Mouse (Mus musculus) intestine, embryonic 15.5 days (tissue): ENCODE results near the gene Eps8l3. TPM values are rescaled to one million over a fixed set of nuclear protein-coding genes. Genes with fewer than 3 reads are reported as not detected.
"Not testable (repeated sequence)": the region's sequence is repeated elsewhere in the genome, so short reads cannot be mapped to it uniquely, and the experiment has no call there.

Experiments
- ATAC-seq: fragments of 200-750 bp; cut with Nextera tagmentation; 2 replicates; pipeline ENCODE4 v1.8.0; 2017; ENCODE audit warnings: moderate TSS enrichment, moderate library complexity
- H3K27ac ChIP-seq: fragments of 300-500 bp; sonication (generic); 2 replicates; pipeline ENCODE4 v1.5.1; 2015; ENCODE audit warnings: mild to moderate bottlenecking, inconsistent platforms
- H3K27me3 ChIP-seq: fragments of 300-500 bp; sonication (generic); replicated peaks from 2 replicates; pipeline ENCODE4 v1.6.1; 2015; ENCODE audit warnings: inconsistent platforms
- H3K36me3 ChIP-seq: fragments of 300-500 bp; sonication (generic); 2 replicates; pipeline ENCODE4 v1.6.1; 2015; ENCODE audit warnings: inconsistent platforms
- H3K4me1 ChIP-seq: fragments of 300-500 bp; sonication (generic); replicated peaks from 2 replicates; pipeline ENCODE4 v1.6.1; 2015; ENCODE audit warnings: inconsistent platforms
- H3K4me2 ChIP-seq: fragments of 300-500 bp; sonication (generic); replicated peaks from 2 replicates; pipeline ENCODE4 v1.6.1; 2015; ENCODE audit warnings: mild to moderate bottlenecking, inconsistent platforms
- H3K4me3 ChIP-seq: fragments of 300-500 bp; sonication (generic); replicated peaks from 2 replicates; pipeline ENCODE4 v1.5.1; 2015; ENCODE audit warnings: inconsistent platforms
- H3K9ac ChIP-seq: fragments of 300-500 bp; sonication (generic); 2 replicates; pipeline ENCODE4 v1.6.1; 2015; ENCODE audit warnings: inconsistent platforms
- H3K9me3 ChIP-seq: fragments of 300-500 bp; sonication (generic); 2 replicates; pipeline ENCODE4 v1.6.1; 2016; ENCODE audit warnings: inconsistent platforms
- WGBS: fragments of 180-500 bp; shearing (Covaris S2); methylation state at CpG from one replicate; pipeline ENCODE4 v1.1.7; 2015; 5-methylcytosine and 5-hydroxymethylcytosine counted together
- polyA plus RNA-seq: library from polyadenylated mRNA; unstranded; fragments of >200 nt; fragmentation: Nextera tagmentation; extraction: Ambion mirVana; gene quantifications from 2 replicates; pipeline ENCODE4 v1.2.1, GENCODE M21; 2015

Gene Eps8l3
- polyA plus RNA-seq, 1 experiment from 2014 or later = 164 TPM

- H3K9ac ChIP-seq = no peak overlapping the region
- H3K4me1 ChIP-seq = peaks cover 5% of the 10 kb centered on the region; the same call in 1 of the 2 replicates
- peak; percentile 32; the same call in 1 of the 2 replicates for ATAC-seq
- 38% methylated on average over 6 of the region's 6 CpGs for WGBS
- no peaks in the 10 kb centered on the region for H3K27me3 ChIP-seq
- no peak overlapping the region for H3K27ac ChIP-seq
- no peak overlapping the region for H3K4me2 ChIP-seq
- no peaks in the 10 kb centered on the region for H3K36me3 ChIP-seq
- no peak overlapping the region for H3K4me3 ChIP-seq
- no peaks in the 10 kb centered on the region for H3K9me3 ChIP-seq
These were observed 19.4 kb upstream of the Eps8l3 start for GRCm38 (mm10) chr3:107857646-107858045.

GRCm38 (mm10) chr3:107861483-107861882 lies 15.5 kb upstream of the Eps8l3 start:
- H3K4me2 ChIP-seq, H3K27me3 ChIP-seq, H3K9ac ChIP-seq, ATAC-seq, H3K27ac ChIP-seq, H3K36me3 ChIP-seq, H3K9me3 ChIP-seq, H3K4me3 ChIP-seq: not testable (repeated sequence)
- 82% methylated on average over 5 of the region's 5 CpGs for WGBS
- peaks cover 10% of the 10 kb centered on the region; the same call in 1 of the 2 replicates for H3K4me1 ChIP-seq

- Histone ChIP-seq H3K4me2 (no peak overlapping the region), H3K9me3 (no peaks in the 10 kb centered on the region), H3K4me3 (no peak overlapping the region), H3K27ac (no peak overlapping the region), H3K4me1 (peaks cover 13% of the 10 kb centered on the region; the same call in 1 of the 2 replicates), H3K9ac (no peak overlapping the region), H3K27me3 (no peaks in the 10 kb centered on the region), H3K36me3 (no peaks in the 10 kb centered on the region)
- no peak for ATAC-seq
- 68% methylated on average over 2 of the region's 2 CpGs for WGBS
These were observed 14.6 kb upstream of the Eps8l3 start for GRCm38 (mm10) chr3:107862471-107862870.

GRCm38 (mm10) chr3:107863471-107863870 lies 13.6 kb upstream of the Eps8l3 start:
- H3K36me3 ChIP-seq = no peaks in the 10 kb centered on the region
- H3K9ac ChIP-seq = no peak overlapping the region
- no peaks in the 10 kb centered on the region for H3K27me3 ChIP-seq
- no peak overlapping the region for H3K4me3 ChIP-seq
- 74% methylated on average over 5 of the region's 5 CpGs for WGBS
- peak overlapping the region; percentile 32; the same call in 1 of the 2 replicates for H3K27ac ChIP-seq
- no peaks in the 10 kb centered on the region for H3K9me3 ChIP-seq
- no peak overlapping the region for H3K4me2 ChIP-seq
- no peak for ATAC-seq
- H3K4me1 ChIP-seq = peaks cover 9% of the 10 kb centered on the region; the same call in 1 of the 2 replicates

- no peaks in the 10 kb centered on the region for H3K36me3 ChIP-seq
- H3K4me2 ChIP-seq = no peak overlapping the region
- no peak overlapping the region for H3K9ac ChIP-seq
- 13% methylated on average over 2 of the region's 2 CpGs for WGBS
- peaks cover 12% of the 10 kb centered on the region for H3K4me1 ChIP-seq
- no peaks in the 10 kb centered on the region for H3K27me3 ChIP-seq
- H3K9me3 ChIP-seq = no peaks in the 10 kb centered on the region
- peak overlapping the region; percentile 32; the same call in 1 of the 2 replicates for H3K27ac ChIP-seq
- H3K4me3 ChIP-seq = no peak overlapping the region
- peak; percentile 48 for ATAC-seq
These were observed 13.0 kb upstream of the Eps8l3 start for GRCm38 (mm10) chr3:107863898-107864603.

GRCm38 (mm10) chr3:107865364-107866091 lies 11.5 kb upstream of the Eps8l3 start:
- 54% methylated on average over 10 of the region's 10 CpGs for WGBS
- no peak overlapping the region for H3K9ac ChIP-seq
- H3K27ac ChIP-seq = peak overlapping the region; percentile 70
- H3K4me1 ChIP-seq = peaks cover 20% of the 10 kb centered on the region
- no peaks in the 10 kb centered on the region for H3K36me3 ChIP-seq
- H3K4me2 ChIP-seq = no peak overlapping the region
- H3K9me3 ChIP-seq = no peaks in the 10 kb centered on the region
- no peaks in the 10 kb centered on the region for H3K27me3 ChIP-seq
- no peak overlapping the region for H3K4me3 ChIP-seq
- ATAC-seq = peak; percentile 65

- WGBS = 5% methylated on average over 8 of the region's 8 CpGs
- peak; percentile 56 for ATAC-seq
- H3K4me1 ChIP-seq = peaks cover 20% of the 10 kb centered on the region
- H3K4me3 ChIP-seq = no peak overlapping the region
- no peaks in the 10 kb centered on the region for H3K9me3 ChIP-seq
- no peak overlapping the region for H3K9ac ChIP-seq
- H3K4me2 ChIP-seq = no peak overlapping the region
- H3K27me3 ChIP-seq = no peaks in the 10 kb centered on the region
- H3K27ac ChIP-seq = no peak overlapping the region
- no peaks in the 10 kb centered on the region for H3K36me3 ChIP-seq
These were observed 9.9 kb upstream of the Eps8l3 start for GRCm38 (mm10) chr3:107867086-107867485.

- Histone ChIP-seq H3K27ac (no peak overlapping the region), H3K9me3 (no peaks in the 10 kb centered on the region), H3K4me3 (no peak overlapping the region), H3K27me3 (no peaks in the 10 kb centered on the region), H3K36me3 (no peaks in the 10 kb centered on the region), H3K9ac (no peak overlapping the region), H3K4me2 (no peak overlapping the region), H3K4me1 (peaks cover 18% of the 10 kb centered on the region)
- ATAC-seq = no peak
- WGBS = 92% methylated on average over 22 of the region's 22 CpGs
These were observed 8.6 kb upstream of the Eps8l3 start for GRCm38 (mm10) chr3:107868452-107868851.

- no peak overlapping the region for H3K9ac ChIP-seq
- WGBS = 41% methylated on average over 7 of the region's 7 CpGs
- H3K4me3 ChIP-seq = no peak overlapping the region
- H3K9me3 ChIP-seq = no peaks in the 10 kb centered on the region
- no peak for ATAC-seq
- H3K27me3 ChIP-seq = no peaks in the 10 kb centered on the region
- peaks cover 14% of the 10 kb centered on the region for H3K4me1 ChIP-seq
- H3K36me3 ChIP-seq = no peaks in the 10 kb centered on the region
- peak overlapping the region; percentile 56 for H3K27ac ChIP-seq
- no peak overlapping the region for H3K4me2 ChIP-seq
These were observed 7.9 kb upstream of the Eps8l3 start for GRCm38 (mm10) chr3:107869097-107869496.

- ATAC-seq = peak; percentile 23; the same call in 1 of the 2 replicates
- H3K4me3 ChIP-seq = no peak overlapping the region
- WGBS = 55% methylated on average over 4 of the region's 4 CpGs
- H3K27ac ChIP-seq = peak overlapping the region; percentile 56
- H3K36me3 ChIP-seq = no peaks in the 10 kb centered on the region
- peaks cover 19% of the 10 kb centered on the region for H3K4me1 ChIP-seq
- no peak overlapping the region for H3K9ac ChIP-seq
- no peaks in the 10 kb centered on the region for H3K27me3 ChIP-seq
- peak overlapping the region; percentile 35; the same call in 1 of the 2 replicates for H3K4me2 ChIP-seq
- H3K9me3 ChIP-seq = no peaks in the 10 kb centered on the region
These were observed 7.1 kb upstream of the Eps8l3 start for GRCm38 (mm10) chr3:107869925-107870324.

GRCm38 (mm10) chr3:107873335-107874251 lies 3.4 kb upstream of the Eps8l3 start:
- Histone ChIP-seq H3K27ac (peak overlapping the region; percentile 89), H3K4me3 (peak overlapping the region; percentile 31), H3K9ac (0 out of 2 replicates have a peak overlapping the region, but pooled peaks have one; percentile 10), H3K4me2 (peak overlapping the region; percentile 47), H3K36me3 (no peaks in the 10 kb centered on the region), H3K9me3 (no peaks in the 10 kb centered on the region), H3K27me3 (no peaks in the 10 kb centered on the region), H3K4me1 (peaks cover 22% of the 10 kb centered on the region)
- 49% methylated on average over 24 of the region's 24 CpGs for WGBS
- ATAC-seq = peak; percentile 87

GRCm38 (mm10) chr3:107875231-107875630 lies 1.8 kb upstream of the Eps8l3 start:
- WGBS = 42% methylated on average over 6 of the region's 6 CpGs
- peak overlapping the region; percentile 33 for H3K4me2 ChIP-seq
- ATAC-seq = no peak
- peak overlapping the region; percentile 89 for H3K27ac ChIP-seq
- no peak overlapping the region for H3K9ac ChIP-seq
- H3K9me3 ChIP-seq = no peaks in the 10 kb centered on the region
- H3K4me3 ChIP-seq = no peak overlapping the region
- no peaks in the 10 kb centered on the region for H3K36me3 ChIP-seq
- H3K27me3 ChIP-seq = no peaks in the 10 kb centered on the region
- peaks cover 19% of the 10 kb centered on the region for H3K4me1 ChIP-seq
